Mouse (Mus musculus) spleen, adult 2 months (tissue): ENCODE results near the gene Ppp3r1.

ENCODE experiments used
- CTCF ChIP-seq: fragments of 200-500 bp; IDR thresholded peaks from 2 replicates; pipeline ENCODE4 v1.5.1; 2011; ENCODE audit warnings: mild to moderate bottlenecking, inconsistent platforms; ENCODE audit not compliant: insufficient read depth, insufficient read length, insufficient replicate concordance; ENCODE audit errors: extremely low read depth
- POLR2A ChIP-seq: fragments of 200-500 bp; IDR thresholded peaks from 2 replicates; pipeline ENCODE4 v1.6.1; 2011; ENCODE audit warnings: low read depth, low read length, inconsistent platforms

GRCm38 (mm10) chr11:17236449-17237037 lies 77.5 kb downstream of the Ppp3r1 start:
- TF ChIP-seq POLR2A (no peak), CTCF (no peak)
